Mouse (Mus musculus): ENCODE results near the gene Ubxn4. TPM values are rescaled to one million over a fixed set of nuclear protein-coding genes. Genes with fewer than 3 reads are reported as not detected.
"Not testable (repeated sequence)": the region's sequence is repeated elsewhere in the genome, so short reads cannot be mapped to it uniquely, and the experiment has no call there.

Gene Ubxn4
- polyA plus RNA-seq, 2 experiments, result 14.9 to 27.2 TPM

- 71% methylated on average over 1 of the region's 1 CpGs for WGBS (ENCODE audit: insufficient replicate concordance)
- TF ChIP-seq CTCF (IDR thresholded peaks at IDR 0.05; ENCODE audit: low read depth) (peak; percentile 37), EP300 (IDR thresholded peaks at IDR 0.05; ENCODE audit: low read depth) (no peak)
These were observed 20.5 kb upstream of the Ubxn4 start for GRCm38 (mm10) chr1:128223304-128223703.

DNA sequence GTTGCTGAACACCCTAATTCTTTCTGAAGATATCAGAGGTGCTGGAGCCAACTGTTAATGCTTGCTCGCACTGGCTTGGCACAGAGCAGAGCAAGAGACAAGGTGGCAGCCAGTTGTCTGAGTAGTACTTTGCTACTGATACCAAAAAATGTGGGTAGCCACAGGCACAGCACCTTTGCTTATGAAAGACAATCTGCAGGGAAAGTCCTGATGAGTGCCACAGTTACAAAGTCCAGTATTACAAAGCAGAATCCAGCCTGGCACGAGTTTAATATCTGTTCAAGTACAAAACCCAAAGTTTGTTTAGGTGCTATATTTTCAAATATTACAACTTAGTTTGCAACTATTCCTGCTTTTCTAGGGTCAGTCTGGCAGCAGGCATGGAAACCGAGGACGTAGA lies 8.6 kb upstream of the Ubxn4 start:
- H3K27me3 ChIP-seq (ENCODE audit: control insufficient read depth, insufficient read depth, low read length), result no peaks in the 10 kb centered on the region
- TF ChIP-seq EP300 (IDR thresholded peaks at IDR 0.05; ENCODE audit: low read depth) (no peak), CTCF (IDR thresholded peaks at IDR 0.05; ENCODE audit: low read depth) (no peak)
- peaks cover 25% of the 10 kb centered on the region for H3K36me3 ChIP-seq (replicated peaks; ENCODE audit: control insufficient read depth, insufficient read depth, low read depth)
- no peak for ATAC-seq (ENCODE audit: insufficient read depth)
- no peaks in the 10 kb centered on the region for H3K4me1 ChIP-seq (replicated peaks; ENCODE audit: control insufficient read depth in 2 of 2, insufficient read depth in 2 of 2, low read length in 1 of 2)
- H3K4me3 ChIP-seq (ENCODE audit: insufficient read depth in 1 of 2, low read depth in 2 of 2, low read length in 2 of 2), result no peak overlapping the region
- H3K27ac ChIP-seq, result no peak overlapping the region
- 83% methylated on average over 4 of the region's 4 CpGs for WGBS (ENCODE audit: insufficient replicate concordance)
- H3K4me2 ChIP-seq (ENCODE audit: low read depth), result no peak overlapping the region
- no peaks in the 10 kb centered on the region for H3K9me3 ChIP-seq (ENCODE audit: control insufficient read depth, low read length)
- no peak overlapping the region for H3K9ac ChIP-seq (replicated peaks)
- DNase-seq (ENCODE audit: low read depth in 3 of 3, low spot score in 3 of 3), result no peak

More at GRCm38 (mm10) chr1:128223304-128223703, 20.5 kb upstream of the Ubxn4 start:
- H3K9me3 ChIP-seq (ENCODE audit: control insufficient read depth, low read length), result no peaks in the 10 kb centered on the region
- H3K9ac ChIP-seq (replicated peaks), result no peak overlapping the region
- DNase-seq (ENCODE audit: low read depth in 3 of 3, low spot score in 3 of 3), result no peak
- peaks cover 18% of the 10 kb centered on the region for H3K36me3 ChIP-seq (replicated peaks; ENCODE audit: control insufficient read depth, insufficient read depth, low read depth)
- H3K27me3 ChIP-seq (ENCODE audit: control insufficient read depth, insufficient read depth, low read length), result no peaks in the 10 kb centered on the region
- H3K4me1 ChIP-seq (replicated peaks; ENCODE audit: control insufficient read depth in 2 of 2, insufficient read depth in 2 of 2, low read length in 1 of 2), result no peaks in the 10 kb centered on the region
- no peak for ATAC-seq (ENCODE audit: insufficient read depth)
- H3K27ac ChIP-seq, result no peak overlapping the region
- H3K4me3 ChIP-seq (ENCODE audit: insufficient read depth in 1 of 2, low read depth in 2 of 2, low read length in 2 of 2), result no peak overlapping the region
- no peak overlapping the region for H3K4me2 ChIP-seq (ENCODE audit: low read depth)

DNA sequence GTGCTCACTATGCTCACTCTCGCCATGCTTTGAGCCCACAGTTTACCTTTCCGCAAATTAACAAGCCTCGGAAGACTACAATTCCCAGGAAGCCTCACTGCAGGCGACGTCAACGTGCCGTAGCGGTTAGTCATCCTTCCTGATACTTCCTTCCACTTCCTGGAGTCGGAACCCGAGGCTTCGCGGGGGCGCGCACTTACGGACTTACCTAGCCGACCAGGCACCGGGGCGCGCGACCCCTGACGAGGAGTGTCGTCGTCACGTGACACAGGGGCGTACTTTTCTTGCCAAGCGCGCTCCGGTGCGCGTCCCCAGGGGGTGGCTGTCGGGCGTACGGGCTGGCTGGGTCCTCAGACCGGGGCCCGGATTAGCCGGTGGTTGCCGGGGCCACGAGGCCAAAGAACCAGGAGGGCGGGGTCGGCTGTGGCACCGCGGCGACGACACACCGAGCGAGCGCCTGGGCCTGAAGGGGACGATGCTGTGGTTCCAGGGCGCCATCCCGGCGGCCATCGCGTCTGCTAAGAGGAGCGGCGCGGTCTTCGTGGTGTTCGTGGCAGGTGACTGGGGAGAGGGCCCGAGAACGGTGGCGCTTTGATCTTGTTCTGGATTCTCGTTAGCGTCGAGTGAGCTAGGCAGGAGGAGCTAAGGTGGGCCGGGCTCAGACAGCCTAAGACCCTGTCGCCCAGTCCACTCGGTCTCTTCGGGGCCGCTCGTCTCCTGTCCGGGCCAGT lies 397 bp downstream of the Ubxn4 start:
- peak; percentile 92 to 96 (median 92) for DNase-seq (ENCODE audit: low read depth in 3 of 3, low spot score in 3 of 3)
- H3K27me3 ChIP-seq (ENCODE audit: control insufficient read depth, insufficient read depth, low read length), result no peaks in the 10 kb centered on the region
- H3K36me3 ChIP-seq (replicated peaks; ENCODE audit: control insufficient read depth, insufficient read depth, low read depth), result no peaks in the 10 kb centered on the region
- peaks cover 6 to 10% of the 10 kb centered on the region in 2 experiments for H3K4me1 ChIP-seq (replicated peaks; ENCODE audit: control insufficient read depth in 2 of 2, insufficient read depth in 2 of 2, low read length in 1 of 2)
- ATAC-seq (ENCODE audit: insufficient read depth), result peak; percentile 93
- H3K9ac ChIP-seq (replicated peaks), result peak overlapping the region; percentile 76
- H3K4me2 ChIP-seq (ENCODE audit: low read depth), result peak overlapping the region; percentile 90
- peak overlapping the region; percentile 78 to 80 for H3K4me3 ChIP-seq (ENCODE audit: insufficient read depth in 1 of 2, low read depth in 2 of 2, low read length in 2 of 2)
- no peaks in the 10 kb centered on the region for H3K9me3 ChIP-seq (ENCODE audit: control insufficient read depth, low read length)
- TF ChIP-seq CTCF (IDR thresholded peaks at IDR 0.05; ENCODE audit: low read depth) (no peak), EP300 (IDR thresholded peaks at IDR 0.05; ENCODE audit: low read depth) (no peak)
- under 1% methylated on average over 71 of the region's 71 CpGs for WGBS (ENCODE audit: insufficient replicate concordance)
- peak overlapping the region; percentile 72 for H3K27ac ChIP-seq

- peak overlapping the region; percentile 76 for H3K9ac ChIP-seq (replicated peaks)
- H3K9me3 ChIP-seq (ENCODE audit: control insufficient read depth, low read length), result no peaks in the 10 kb centered on the region
- ATAC-seq (ENCODE audit: insufficient read depth) (peak; percentile 55), DNase-seq (ENCODE audit: low read depth in 3 of 3, low spot score in 3 of 3) (peak; percentile 52 to 66 (median 54))
- no peaks in the 10 kb centered on the region for H3K27me3 ChIP-seq (ENCODE audit: control insufficient read depth, insufficient read depth, low read length)
- peaks cover 6 to 10% of the 10 kb centered on the region in 2 experiments for H3K4me1 ChIP-seq (replicated peaks; ENCODE audit: control insufficient read depth in 2 of 2, insufficient read depth in 2 of 2, low read length in 1 of 2)
- no peaks in the 10 kb centered on the region for H3K36me3 ChIP-seq (replicated peaks; ENCODE audit: control insufficient read depth, insufficient read depth, low read depth)
- WGBS (ENCODE audit: insufficient replicate concordance), result under 1% methylated on average over 19 of the region's 19 CpGs
- TF ChIP-seq CTCF (IDR thresholded peaks at IDR 0.05; ENCODE audit: low read depth) (no peak), EP300 (IDR thresholded peaks at IDR 0.05; ENCODE audit: low read depth) (no peak)
- peak overlapping the region; percentile 90 for H3K4me2 ChIP-seq (ENCODE audit: low read depth)
- peak overlapping the region; percentile 72 for H3K27ac ChIP-seq
- H3K4me3 ChIP-seq (ENCODE audit: insufficient read depth in 1 of 2, low read depth in 2 of 2, low read length in 2 of 2), result peak overlapping the region; percentile 78 to 80
These were observed 1.1 kb downstream of the Ubxn4 start for GRCm38 (mm10) chr1:128244727-128245355.

GRCm38 (mm10) chr1:128267061-128267460 lies 23.3 kb downstream of the Ubxn4 start:
- 67% methylated on average over 7 of the region's 7 CpGs for whole genome bisulfite sequencing (ENCODE audit: insufficient replicate concordance)
- peaks cover 43% of the 10 kb centered on the region for H3K36me3 ChIP-seq (replicated peaks; ENCODE audit: control insufficient read depth, insufficient read depth, low read depth)
- ATAC-seq (ENCODE audit: insufficient read depth), result not testable (repeated sequence)

More at GRCm38 (mm10) chr1:128267061-128267460, 23.3 kb downstream of the Ubxn4 start:
- not testable (repeated sequence) for H3K27ac ChIP-seq; H3K27me3 ChIP-seq (ENCODE audit: control insufficient read depth, insufficient read depth, low read length); H3K9me3 ChIP-seq (ENCODE audit: control insufficient read depth, low read length); H3K4me1 ChIP-seq (replicated peaks; ENCODE audit: control insufficient read depth in 2 of 2, insufficient read depth in 2 of 2, low read length in 1 of 2); H3K9ac ChIP-seq (replicated peaks); H3K4me2 ChIP-seq (ENCODE audit: low read depth); DNase-seq (ENCODE audit: low read depth in 3 of 3, low spot score in 3 of 3); H3K4me3 ChIP-seq (ENCODE audit: insufficient read depth in 1 of 2, low read depth in 2 of 2, low read length in 2 of 2)
